Mouse (Mus musculus) intestine, embryonic 16.5 days (tissue): ENCODE data around the gene Cdadc1. TPM values are rescaled to one million over a fixed set of nuclear protein-coding genes. Genes with fewer than 3 reads are reported as not detected.
"Not testable (repeated sequence)": the region's sequence is repeated elsewhere in the genome, so short reads cannot be mapped to it uniquely, and the experiment has no call there.

Experiments
- ATAC-seq: fragments of 200-750 bp; cut with Nextera tagmentation; 2 replicates; pipeline ENCODE4 v1.8.0; 2017; ENCODE audit warnings: moderate TSS enrichment, moderate library complexity
- H3K27ac ChIP-seq: fragments of 300-500 bp; sonication (generic); 2 replicates; pipeline ENCODE4 v1.5.1; 2014; ENCODE audit warnings: mild to moderate bottlenecking, low read length
- H3K27me3 ChIP-seq: fragments of 300-500 bp; sonication (generic); replicated peaks from 2 replicates; pipeline ENCODE4 v1.6.1; 2014; ENCODE audit warnings: low read length, control low read depth, mixed read lengths; ENCODE audit not compliant: control insufficient read depth, insufficient read depth
- H3K36me3 ChIP-seq: fragments of 300-500 bp; sonication (generic); 2 replicates; pipeline ENCODE4 v1.6.1; 2014; ENCODE audit warnings: low read length, control low read depth; ENCODE audit not compliant: control insufficient read depth, insufficient read depth
- H3K4me1 ChIP-seq: fragments of 300-500 bp; sonication (generic); 2 replicates; pipeline ENCODE4 v1.6.1; 2014; ENCODE audit warnings: low read length, control low read depth, mixed read lengths; ENCODE audit not compliant: control insufficient read depth, insufficient read depth
- H3K4me2 ChIP-seq: fragments of 300-500 bp; sonication (generic); 2 replicates; pipeline ENCODE4 v1.6.1; 2014; ENCODE audit warnings: low read depth, low read length, control low read depth
- H3K4me3 ChIP-seq: fragments of 300-500 bp; sonication (generic); 2 replicates; pipeline ENCODE4 v1.5.1; 2014; ENCODE audit warnings: mild to moderate bottlenecking, low read length
- H3K9ac ChIP-seq: fragments of 300-500 bp; sonication (generic); 2 replicates; pipeline ENCODE4 v1.6.1; 2014; ENCODE audit warnings: low read depth, low read length
- H3K9me3 ChIP-seq: fragments of 300-500 bp; sonication (generic); 2 replicates; pipeline ENCODE4 v1.6.1; 2016; ENCODE audit warnings: low read length, control low read depth; ENCODE audit not compliant: control insufficient read depth
- WGBS: fragments of 180-500 bp; shearing (Covaris S2); extraction: QIAGEN DNeasy Blood & Tissue Kit; methylation state at CpG from one replicate; pipeline ENCODE4 v1.1.7; 2014; 5-methylcytosine and 5-hydroxymethylcytosine counted together
- polyA plus RNA-seq: library from polyadenylated mRNA; unstranded; fragments of >200 nt; fragmentation: Nextera tagmentation; extraction: Ambion mirVana; gene quantifications from 2 replicates; pipeline ENCODE4 v1.2.1, GENCODE M21; 2015

The Cdadc1 gene
- polyA plus RNA-seq, 1 experiment from 2014 or later, result 32.3 TPM

DNA sequence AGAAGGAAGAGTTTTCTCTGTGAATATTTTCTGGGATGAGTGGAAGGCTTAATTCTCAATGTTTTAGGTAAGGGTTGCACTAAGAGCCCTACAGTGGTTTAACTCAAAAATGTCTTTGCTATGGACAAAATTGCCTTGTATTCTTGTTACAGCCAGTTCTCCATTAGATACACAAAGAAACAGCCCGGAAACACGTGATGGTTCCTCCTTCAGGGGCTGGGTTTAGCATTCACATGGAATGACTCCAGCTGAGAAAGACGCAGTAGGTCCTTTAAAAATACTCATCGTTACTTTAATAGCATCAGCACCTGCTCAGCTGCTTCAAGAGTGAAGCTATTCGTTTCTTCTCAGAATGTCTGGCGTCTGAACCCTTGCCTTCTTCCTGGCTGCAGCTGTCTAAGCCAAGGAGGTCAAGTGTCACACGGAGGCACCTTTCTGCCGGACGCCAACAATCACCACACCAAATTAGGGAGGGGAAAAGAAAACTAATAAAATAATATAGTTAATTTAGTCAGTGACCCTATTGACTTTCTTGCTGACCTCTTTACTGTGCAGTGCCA lies 26.6 kb upstream of the Cdadc1 start:
- no peak for ATAC-seq
- Histone ChIP-seq H3K27ac (no peak overlapping the region), H3K27me3 (no peaks in the 10 kb centered on the region), H3K9me3 (no peaks in the 10 kb centered on the region), H3K4me3 (no peak overlapping the region; the same call in 1 of the 2 replicates), H3K4me1 (peaks cover 10% of the 10 kb centered on the region), H3K4me2 (peak overlapping the region; percentile 93), H3K36me3 (no peaks in the 10 kb centered on the region), H3K9ac (peak overlapping the region; percentile 78; the same call in 1 of the 2 replicates)
- WGBS, result 49% methylated on average over 9 of the region's 9 CpGs

- H3K27me3 ChIP-seq, result no peaks in the 10 kb centered on the region
- WGBS, result 49% methylated on average over 7 of the region's 7 CpGs
- no peaks in the 10 kb centered on the region for H3K36me3 ChIP-seq
- H3K27ac ChIP-seq, result no peak overlapping the region
- no peak overlapping the region for H3K4me2 ChIP-seq
- no peak overlapping the region for H3K4me3 ChIP-seq
- ATAC-seq, result peak; percentile 65
- no peaks in the 10 kb centered on the region for H3K9me3 ChIP-seq
- H3K9ac ChIP-seq, result no peak overlapping the region
- H3K4me1 ChIP-seq, result 0 out of 2 replicates have a peak, but pooled peaks cover 3% of the 10 kb centered on the region
Observed at GRCm38 (mm10) chr14:59616802-59617201, 19.0 kb upstream of the Cdadc1 start.

- H3K9ac ChIP-seq, H3K27ac ChIP-seq, H3K36me3 ChIP-seq, H3K4me3 ChIP-seq, H3K4me1 ChIP-seq, ATAC-seq, H3K9me3 ChIP-seq, H3K4me2 ChIP-seq, H3K27me3 ChIP-seq: not testable (repeated sequence)
- 74% methylated on average over 3 of the region's 3 CpGs for WGBS
Observed at GRCm38 (mm10) chr14:59614149-59614548, 16.4 kb upstream of the Cdadc1 start.

- Histone ChIP-seq H3K4me3 (no peak overlapping the region), H3K4me1 (0 out of 2 replicates have a peak, but pooled peaks cover 3% of the 10 kb centered on the region), H3K9me3 (no peaks in the 10 kb centered on the region), H3K27me3 (no peaks in the 10 kb centered on the region), H3K4me2 (no peak overlapping the region), H3K9ac (no peak overlapping the region), H3K36me3 (no peaks in the 10 kb centered on the region), H3K27ac (no peak overlapping the region)
- no peak for ATAC-seq
- WGBS, result 48% methylated on average over 14 of the region's 14 CpGs
Observed at GRCm38 (mm10) chr14:59612920-59613625, 15.3 kb upstream of the Cdadc1 start.

GRCm38 (mm10) chr14:59607021-59607420 lies 9.3 kb upstream of the Cdadc1 start:
- H3K27me3 ChIP-seq, result no peaks in the 10 kb centered on the region
- no peaks in the 10 kb centered on the region for H3K36me3 ChIP-seq
- H3K9me3 ChIP-seq, result no peaks in the 10 kb centered on the region
- no peaks in the 10 kb centered on the region for H3K4me1 ChIP-seq
- H3K9ac ChIP-seq, result no peak overlapping the region
- 56% methylated on average over 3 of the region's 3 CpGs for WGBS
- H3K27ac ChIP-seq, result no peak overlapping the region
- H3K4me3 ChIP-seq, result no peak overlapping the region
- no peak for ATAC-seq
- no peak overlapping the region for H3K4me2 ChIP-seq

DNA sequence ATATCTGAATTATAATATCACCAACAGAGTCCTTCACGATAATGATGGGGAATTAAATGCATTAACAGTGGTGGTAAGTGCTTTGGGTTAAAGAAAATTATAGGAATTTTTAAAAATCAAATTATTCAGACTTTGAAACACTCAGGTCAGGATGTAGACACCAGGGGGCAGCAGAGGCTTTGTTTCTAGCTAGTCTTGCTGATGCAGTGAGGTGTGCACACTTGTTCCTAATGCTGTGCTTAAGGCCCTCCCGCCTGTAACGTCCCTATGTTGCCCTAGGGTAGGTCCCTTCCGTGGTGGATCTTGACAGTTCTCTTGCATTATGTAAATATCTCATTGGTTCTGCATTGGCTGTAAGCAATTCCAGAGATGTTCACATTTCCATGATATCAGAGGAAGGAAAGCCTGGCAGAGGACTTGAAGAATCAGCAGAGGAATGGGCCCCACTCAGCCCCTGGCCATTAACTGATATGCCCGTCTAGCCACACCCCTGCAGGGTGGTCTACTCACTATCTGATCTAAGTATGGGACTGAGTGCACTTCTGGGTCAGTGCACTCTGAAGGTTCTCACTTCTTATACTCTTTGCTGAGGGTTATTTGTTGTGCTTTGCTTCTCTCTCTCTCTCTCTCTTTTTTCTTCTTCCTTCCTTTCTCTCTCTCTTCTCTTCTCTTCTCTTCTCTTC lies 8.1 kb upstream of the Cdadc1 start:
- Histone ChIP-seq H3K4me2 (no peak overlapping the region), H3K9ac (no peak overlapping the region), H3K27me3 (no peaks in the 10 kb centered on the region), H3K4me1 (no peaks in the 10 kb centered on the region), H3K27ac (no peak overlapping the region), H3K4me3 (no peak overlapping the region), H3K9me3 (no peaks in the 10 kb centered on the region), H3K36me3 (no peaks in the 10 kb centered on the region)
- no peak for ATAC-seq
- 19% methylated on average over 5 of the region's 5 CpGs for WGBS

GRCm38 (mm10) chr14:59604002-59604645 lies 6.4 kb upstream of the Cdadc1 start:
- Histone ChIP-seq H3K4me1 (no peaks in the 10 kb centered on the region), H3K36me3 (no peaks in the 10 kb centered on the region), H3K4me2 (no peak overlapping the region), H3K9me3 (no peaks in the 10 kb centered on the region), H3K4me3 (no peak overlapping the region), H3K27me3 (no peaks in the 10 kb centered on the region), H3K27ac (no peak overlapping the region), H3K9ac (no peak overlapping the region)
- no peak for ATAC-seq
- 70% methylated on average over 5 of the region's 5 CpGs for WGBS

GRCm38 (mm10) chr14:59598260-59598627 lies 485 bp upstream of the Cdadc1 start:
- no peaks in the 10 kb centered on the region for H3K36me3 ChIP-seq
- no peaks in the 10 kb centered on the region for H3K27me3 ChIP-seq
- H3K9ac ChIP-seq, result peak overlapping the region; percentile 89
- ATAC-seq, result peak; percentile 43
- no peaks in the 10 kb centered on the region for H3K9me3 ChIP-seq
- peak overlapping the region; percentile 71 for H3K4me2 ChIP-seq
- peak overlapping the region; percentile 96 for H3K4me3 ChIP-seq
- peak overlapping the region; percentile 66 for H3K27ac ChIP-seq
- H3K4me1 ChIP-seq, result peaks cover 12% of the 10 kb centered on the region
- WGBS, result 2% methylated on average over 8 of the region's 8 CpGs

GRCm38 (mm10) chr14:59594988-59595387 lies 2.8 kb downstream of the Cdadc1 start:
- no peak overlapping the region for H3K4me3 ChIP-seq
- ATAC-seq, result no peak
- peaks cover 12% of the 10 kb centered on the region for H3K4me1 ChIP-seq
- no peak overlapping the region for H3K27ac ChIP-seq
- H3K36me3 ChIP-seq, result no peaks in the 10 kb centered on the region
- WGBS, result 96% methylated on average over 3 of the region's 3 CpGs
- no peaks in the 10 kb centered on the region for H3K9me3 ChIP-seq
- no peaks in the 10 kb centered on the region for H3K27me3 ChIP-seq
- no peak overlapping the region for H3K9ac ChIP-seq
- no peak overlapping the region for H3K4me2 ChIP-seq
